Mouse (Mus musculus) embryo, embryonic 11 days (tissue): Measurements from ENCODE around the gene Tmem131l.

Experiments used
- DNase-seq: peaks from one replicate; pipeline ENCODE4 v3.0.0-alpha.2; 2015

The Tmem131l gene

GRCm38 (mm10) chr3:83976161-83976560 lies 63.8 kb downstream of the Tmem131l start:
- no peak for DNase-seq

- no peak for DNase-seq
Measured at GRCm38 (mm10) chr3:83973339-83973738, 66.6 kb downstream of the Tmem131l start.

GRCm38 (mm10) chr3:83970629-83971028 lies 69.3 kb downstream of the Tmem131l start:
- no peak for DNase-seq

GRCm38 (mm10) chr3:83969081-83969480 lies 70.9 kb downstream of the Tmem131l start:
- DNase-seq = no peak

- no peak for DNase-seq
Measured at GRCm38 (mm10) chr3:83967791-83968190, 72.2 kb downstream of the Tmem131l start.

GRCm38 (mm10) chr3:83965333-83965732 lies 74.6 kb downstream of the Tmem131l start:
- DNase-seq = no peak

- no peak for DNase-seq
Measured at GRCm38 (mm10) chr3:83963705-83964104, 76.3 kb downstream of the Tmem131l start.

- DNase-seq = no peak
Measured at GRCm38 (mm10) chr3:83962571-83962970, 77.4 kb downstream of the Tmem131l start.

GRCm38 (mm10) chr3:83962076-83962475 lies 77.9 kb downstream of the Tmem131l start:
- no peak for DNase-seq

GRCm38 (mm10) chr3:83958951-83959681 lies 80.9 kb downstream of the Tmem131l start:
- DNase-seq = no peak

- no peak for DNase-seq
Measured at GRCm38 (mm10) chr3:83953879-83954278, 86.1 kb downstream of the Tmem131l start.

- no peak for DNase-seq
Measured at GRCm38 (mm10) chr3:83948801-83949200, 91.2 kb downstream of the Tmem131l start.

- DNase-seq = no peak
Measured at GRCm38 (mm10) chr3:83947476-83948245, 92.3 kb downstream of the Tmem131l start.

GRCm38 (mm10) chr3:83946848-83947247 lies 93.1 kb downstream of the Tmem131l start:
- DNase-seq = peak; percentile 37

GRCm38 (mm10) chr3:83943691-83944090 lies 96.3 kb downstream of the Tmem131l start:
- no peak for DNase-seq

GRCm38 (mm10) chr3:83943212-83943611 lies 96.8 kb downstream of the Tmem131l start:
- no peak for DNase-seq

- DNase-seq = no peak
Measured at GRCm38 (mm10) chr3:83941921-83942320, 98.1 kb downstream of the Tmem131l start.

GRCm38 (mm10) chr3:83938871-83939270 lies 101.1 kb downstream of the Tmem131l start:
- no peak for DNase-seq

- DNase-seq = no peak
Measured at GRCm38 (mm10) chr3:83934514-83934913, 105.5 kb downstream of the Tmem131l start.

- peak; percentile 68 for DNase-seq
Measured at GRCm38 (mm10) chr3:83915768-83916496, 124.0 kb downstream of the Tmem131l start.

- DNase-seq = no peak
Measured at GRCm38 (mm10) chr3:83915102-83915501, 124.9 kb downstream of the Tmem131l start.

GRCm38 (mm10) chr3:83910707-83911106 lies 129.3 kb downstream of the Tmem131l start:
- DNase-seq = no peak

- no peak for DNase-seq
Measured at GRCm38 (mm10) chr3:83906185-83906584, 133.8 kb downstream of the Tmem131l start.

- DNase-seq = no peak
Measured at GRCm38 (mm10) chr3:83905161-83905560, 134.8 kb downstream of the Tmem131l start.
